Mouse (Mus musculus) heart, postnatal 0 days (tissue): ENCODE measurements around the gene Plcb3. TPM values are rescaled to one million over a fixed set of nuclear protein-coding genes. Genes with fewer than 3 reads are reported as not detected.
A peak's percentile ranks its signal among the peaks of the same experiment; 100 is the strongest.
"Not testable (repeated sequence)": the region's sequence is repeated elsewhere in the genome, so short reads cannot be mapped to it uniquely, and the experiment has no call there.

Experiments used
- ATAC-seq: fragments of 200-750 bp; cut with Nextera tagmentation; 2 replicates; pipeline ENCODE4 v1.8.0; 2017; ENCODE audit warnings: low read depth, moderate number of reproducible peaks, moderate library complexity; ENCODE audit not compliant: insufficient read depth
- DNase-seq: peaks from one replicate; pipeline ENCODE4 v3.0.0-alpha.2; 2016; ENCODE audit warnings: low spot score
- H3K27ac ChIP-seq: fragments of 300-500 bp; sonication (generic); 2 replicates; pipeline ENCODE4 v1.5.1; 2014; ENCODE audit warnings: low read depth, mild to moderate bottlenecking
- H3K27me3 ChIP-seq: fragments of 300-500 bp; sonication (generic); 2 replicates; pipeline ENCODE4 v1.6.1; 2014; ENCODE audit warnings: low read length, mixed read lengths; ENCODE audit not compliant: control insufficient read depth, insufficient read depth
- H3K36me3 ChIP-seq: fragments of 300-500 bp; sonication (generic); replicated peaks from 2 replicates; pipeline ENCODE4 v1.6.1; 2014; ENCODE audit warnings: low read length, mixed read lengths; ENCODE audit not compliant: control insufficient read depth, insufficient read depth
- H3K4me1 ChIP-seq: fragments of 300-500 bp; sonication (generic); 2 replicates; pipeline ENCODE4 v1.6.1; 2014; ENCODE audit warnings: antibody characterized with exemption; ENCODE audit not compliant: control insufficient read depth, insufficient read depth
- H3K4me2 ChIP-seq: fragments of 300-500 bp; sonication (generic); 2 replicates; pipeline ENCODE4 v1.6.1; 2014; ENCODE audit warnings: low read depth, mild to moderate bottlenecking, low read length, moderate library complexity
- H3K4me3 ChIP-seq: fragments of 300-500 bp; sonication (generic); 2 replicates; pipeline ENCODE4 v1.5.1; 2014; ENCODE audit warnings: low read depth, low read length
- H3K9ac ChIP-seq: fragments of 300-500 bp; sonication (generic); replicated peaks from 2 replicates; pipeline ENCODE4 v1.6.1; 2014; ENCODE audit warnings: low read depth, low read length, mixed read lengths
- H3K9me3 ChIP-seq: fragments of 300-500 bp; sonication (generic); replicated peaks from 2 replicates; pipeline ENCODE4 v1.6.1; 2016; ENCODE audit warnings: low read length; ENCODE audit not compliant: control insufficient read depth
- CTCF ChIP-seq: IDR thresholded peaks from 2 replicates; pipeline ENCODE4 v1.5.1; 2016; ENCODE audit warnings: antibody characterized with exemption, control low read depth, low read depth
- EP300 ChIP-seq: IDR thresholded peaks from 2 replicates; pipeline ENCODE4 v1.6.1; 2016; ENCODE audit warnings: antibody characterized with exemption, low read depth
- WGBS: fragments of 180-500 bp; shearing (Covaris S2); extraction: QIAGEN DNeasy Blood & Tissue Kit; methylation state at CpG from one replicate; pipeline ENCODE4 v1.1.7; 2014; 5-methylcytosine and 5-hydroxymethylcytosine counted together
- polyA plus RNA-seq: library from polyadenylated mRNA; unstranded; fragments of >200 nt; fragmentation: Nextera tagmentation; extraction: Ambion mirVana; gene quantifications from 2 replicates; pipeline ENCODE4 v1.2.1, GENCODE M21; 2015
- total RNA-seq: library from RNA; depleted of rRNA; stranded (reverse); fragments of >200 nt; gene quantifications from 2 replicates; pipeline ENCODE4 v1.2.3, GENCODE M21; 2014; ENCODE audit warnings: low replicate concordance

Gene Plcb3
- total and polyA plus RNA-seq, 2 experiments from 2014 or later, result 8.3 to 24.9 TPM

DNA sequence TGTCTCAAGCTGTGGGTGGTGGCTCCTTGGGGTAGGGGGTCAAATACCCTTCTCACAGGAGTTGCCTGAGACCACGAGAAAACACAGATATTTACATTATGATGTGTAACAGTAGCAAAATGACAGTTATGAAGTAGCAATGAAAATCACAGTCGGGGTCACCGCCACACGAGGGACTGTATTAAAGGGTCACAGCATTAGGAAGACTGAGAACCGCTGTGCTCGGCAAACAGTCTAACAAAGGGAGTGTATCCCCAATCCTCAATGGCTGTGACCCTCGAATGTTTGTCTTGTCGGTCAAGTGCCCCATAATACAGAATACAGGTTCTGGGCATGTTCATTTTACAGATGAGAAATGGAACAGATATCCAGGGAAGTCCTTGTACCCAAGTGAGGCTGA lies 17.7 kb upstream of the Plcb3 start:
- DNase-seq (no peak), ATAC-seq (no peak)
- H3K27ac ChIP-seq, result no peak overlapping the region
- no peak overlapping the region for H3K4me2 ChIP-seq
- 89% methylated on average over 8 of the region's 8 CpGs for WGBS
- no peak overlapping the region for H3K9ac ChIP-seq
- H3K27me3 ChIP-seq, result no peaks in the 10 kb centered on the region
- H3K4me3 ChIP-seq, result no peak overlapping the region
- TF ChIP-seq EP300 (no peak), CTCF (no peak)
- peaks cover 11% of the 10 kb centered on the region for H3K36me3 ChIP-seq
- H3K9me3 ChIP-seq, result no peaks in the 10 kb centered on the region
- peaks cover 26% of the 10 kb centered on the region for H3K4me1 ChIP-seq

GRCm38 (mm10) chr19:6993011-6993770 lies 16.9 kb upstream of the Plcb3 start:
- no peaks in the 10 kb centered on the region for H3K9me3 ChIP-seq
- peak overlapping the region; percentile 50; the same call in 1 of the 2 replicates for H3K9ac ChIP-seq
- H3K36me3 ChIP-seq, result peaks cover 3% of the 10 kb centered on the region; the same call in 1 of the 2 replicates
- 60% methylated on average over 14 of the region's 14 CpGs for WGBS
- H3K4me1 ChIP-seq, result peaks cover 26% of the 10 kb centered on the region
- H3K4me2 ChIP-seq, result peak overlapping the region; percentile 96
- H3K27ac ChIP-seq, result peak overlapping the region; percentile 79
- DNase-seq, result no peak
- TF ChIP-seq CTCF (no peak), EP300 (no peak)
- no peak for ATAC-seq
- H3K27me3 ChIP-seq, result no peaks in the 10 kb centered on the region
- peak overlapping the region; percentile 59 for H3K4me3 ChIP-seq

GRCm38 (mm10) chr19:6992011-6992858 lies 16.0 kb upstream of the Plcb3 start, which contains the start of gene Dnajc4:
Gene Dnajc4 (minus strand): TSS chr19:6992572.
- no peaks in the 10 kb centered on the region for H3K36me3 ChIP-seq
- no peaks in the 10 kb centered on the region for H3K9me3 ChIP-seq
- peak within 1 kb of the TSS; percentile 79 for H3K27ac ChIP-seq
- 2% methylated on average over 37 of the region's 37 CpGs for WGBS
- ATAC-seq, result peak; percentile 94
- peak within 1 kb of the TSS; percentile 59 for H3K4me3 ChIP-seq
- H3K27me3 ChIP-seq, result no peaks in the 10 kb centered on the region
- H3K9ac ChIP-seq, result peak within 1 kb of the TSS; percentile 60
- TF ChIP-seq CTCF (no peak), EP300 (peak; percentile 54; the same call in 1 of the 2 replicates)
- peak within 1 kb of the TSS; percentile 96 for H3K4me2 ChIP-seq
- peak; percentile 98 for DNase-seq
- H3K4me1 ChIP-seq, result peaks cover 26% of the 10 kb centered on the region

GRCm38 (mm10) chr19:6991166-6991565 lies 14.9 kb upstream of the Plcb3 start:
- not testable (repeated sequence) for H3K36me3 ChIP-seq, H3K9ac ChIP-seq, H3K4me3 ChIP-seq, H3K4me2 ChIP-seq, H3K27ac ChIP-seq, ATAC-seq, DNase-seq, H3K9me3 ChIP-seq, H3K27me3 ChIP-seq
- 90% methylated on average over 6 of the region's 6 CpGs for WGBS
- H3K4me1 ChIP-seq, result peaks cover 26% of the 10 kb centered on the region

GRCm38 (mm10) chr19:6990712-6991111 lies 14.4 kb upstream of the Plcb3 start:
- ATAC-seq (no peak), DNase-seq (no peak)
- Histone ChIP-seq H3K27me3 (no peaks in the 10 kb centered on the region), H3K36me3 (no peaks in the 10 kb centered on the region; the same call in 1 of the 2 replicates), H3K9ac (no peak overlapping the region), H3K4me2 (no peak overlapping the region), H3K27ac (no peak overlapping the region), H3K4me1 (peaks cover 30% of the 10 kb centered on the region), H3K4me3 (no peak overlapping the region), H3K9me3 (no peaks in the 10 kb centered on the region)
- no peak for TF ChIP-seq EP300
- TF ChIP-seq CTCF, result no peak
- WGBS, result 86% methylated on average over 6 of the region's 6 CpGs
